Mouse (Mus musculus): ENCODE data around the gene Sik3. TPM values are rescaled to one million over a fixed set of nuclear protein-coding genes. Genes with fewer than 3 reads are reported as not detected.

Sik3 gene
- polyA plus RNA-seq, 1 experiment, result 30.4 TPM

DNA sequence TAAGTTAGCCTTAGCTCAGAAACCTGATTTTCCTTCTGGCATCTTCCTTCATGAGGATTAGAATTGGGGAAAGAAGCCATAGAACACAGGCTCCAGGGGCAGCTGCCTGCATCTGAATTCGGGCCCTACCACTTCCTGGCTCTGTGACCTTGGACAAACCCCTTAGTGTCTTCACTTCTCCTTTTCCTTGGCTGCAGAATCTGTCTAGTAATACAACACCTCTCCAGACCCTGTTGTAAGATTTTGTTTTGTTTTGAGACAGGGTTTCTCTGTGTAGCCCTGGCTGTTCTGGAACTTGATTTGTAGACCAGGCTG is 3.0 kb upstream of the Sik3 start:
- Histone ChIP-seq H3K27me3 (ENCODE audit: control insufficient read depth, insufficient read depth, low read length) (no peaks in the 10 kb centered on the region), H3K36me3 (ENCODE audit: control insufficient read depth, insufficient read depth, low read length) (no peaks in the 10 kb centered on the region; the same call in 1 of the 2 replicates)
- TF ChIP-seq POLR2A (IDR thresholded peaks at IDR 0.05; ENCODE audit: control insufficient read depth, low read depth, low read length) (no peak), CTCF (IDR thresholded peaks at IDR 0.05; ENCODE audit: control insufficient read depth, insufficient read depth, insufficient replicate concordance, low read depth, low read length) (no peak)

GRCm38 (mm10) chr9:46011094-46011970 is 1.3 kb upstream of the Sik3 start:
- no peak for TF ChIP-seq POLR2A (IDR thresholded peaks at IDR 0.05; ENCODE audit: control insufficient read depth, low read depth, low read length)
- TF ChIP-seq CTCF (IDR thresholded peaks at IDR 0.05; ENCODE audit: control insufficient read depth, insufficient read depth, insufficient replicate concordance, low read depth, low read length), result no peak
- Histone ChIP-seq H3K36me3 (ENCODE audit: control insufficient read depth, insufficient read depth, low read length) (no peaks in the 10 kb centered on the region; the same call in 1 of the 2 replicates), H3K27ac (ENCODE audit: control insufficient read depth, insufficient read depth, low read depth, low read length) (no peak overlapping the region; the same call in 1 of the 2 replicates), H3K4me1 (ENCODE audit: control insufficient read depth, insufficient read depth, low read length) (peaks cover 16% of the 10 kb centered on the region), H3K27me3 (ENCODE audit: control insufficient read depth, insufficient read depth, low read length) (no peaks in the 10 kb centered on the region), H3K4me3 (ENCODE audit: control insufficient read depth, low read depth, low read length) (peak overlapping the region; percentile 91; the same call in 1 of the 2 replicates)

More for the DNA sequence above, 3.0 kb upstream of the Sik3 start:
- Histone ChIP-seq H3K27ac (ENCODE audit: control insufficient read depth, insufficient read depth, low read depth, low read length) (no peak overlapping the region), H3K4me3 (ENCODE audit: control insufficient read depth, low read depth, low read length) (no peak overlapping the region), H3K4me1 (ENCODE audit: control insufficient read depth, insufficient read depth, low read length) (peaks cover 11% of the 10 kb centered on the region)

- H3K27me3 ChIP-seq (ENCODE audit: control insufficient read depth, insufficient read depth, low read length), result no peaks in the 10 kb centered on the region
- no peaks in the 10 kb centered on the region; the same call in 1 of the 2 replicates for H3K36me3 ChIP-seq (ENCODE audit: control insufficient read depth, insufficient read depth, low read length)
- TF ChIP-seq CTCF (IDR thresholded peaks at IDR 0.05; ENCODE audit: control insufficient read depth, insufficient read depth, insufficient replicate concordance, low read depth, low read length) (no peak), POLR2A (IDR thresholded peaks at IDR 0.05; ENCODE audit: control insufficient read depth, low read depth, low read length) (no peak)
- H3K4me3 ChIP-seq (ENCODE audit: control insufficient read depth, low read depth, low read length), result peak overlapping the region; percentile 97
- peak overlapping the region; percentile 81; the same call in 1 of the 2 replicates for H3K27ac ChIP-seq (ENCODE audit: control insufficient read depth, insufficient read depth, low read depth, low read length)
- H3K4me1 ChIP-seq (ENCODE audit: control insufficient read depth, insufficient read depth, low read length), result peaks cover 17% of the 10 kb centered on the region
Observed at GRCm38 (mm10) chr9:46013009-46013586, 478 bp downstream of the Sik3 start.

- no peaks in the 10 kb centered on the region; the same call in 1 of the 2 replicates for H3K36me3 ChIP-seq (ENCODE audit: control insufficient read depth, insufficient read depth, low read length)
- no peaks in the 10 kb centered on the region for H3K27me3 ChIP-seq (ENCODE audit: control insufficient read depth, insufficient read depth, low read length)
- H3K4me1 ChIP-seq (ENCODE audit: control insufficient read depth, insufficient read depth, low read length), result peaks cover 19% of the 10 kb centered on the region
- peak overlapping the region; percentile 97 for H3K4me3 ChIP-seq (ENCODE audit: control insufficient read depth, low read depth, low read length)
- no peak for TF ChIP-seq CTCF (IDR thresholded peaks at IDR 0.05; ENCODE audit: control insufficient read depth, insufficient read depth, insufficient replicate concordance, low read depth, low read length)
- H3K27ac ChIP-seq (ENCODE audit: control insufficient read depth, insufficient read depth, low read depth, low read length), result peak overlapping the region; percentile 81; the same call in 1 of the 2 replicates
Observed at GRCm38 (mm10) chr9:46013616-46014015, 996 bp downstream of the Sik3 start.

GRCm38 (mm10) chr9:46014251-46014681 is 1.6 kb downstream of the Sik3 start:
- TF ChIP-seq CTCF (IDR thresholded peaks at IDR 0.05; ENCODE audit: control insufficient read depth, insufficient read depth, insufficient replicate concordance, low read depth, low read length) (no peak), POLR2A (IDR thresholded peaks at IDR 0.05; ENCODE audit: control insufficient read depth, low read depth, low read length) (no peak)
- peak overlapping the region; percentile 80 for H3K4me3 ChIP-seq (ENCODE audit: control insufficient read depth, low read depth, low read length)
- peaks cover 19% of the 10 kb centered on the region for H3K4me1 ChIP-seq (ENCODE audit: control insufficient read depth, insufficient read depth, low read length)
- no peaks in the 10 kb centered on the region; the same call in 1 of the 2 replicates for H3K36me3 ChIP-seq (ENCODE audit: control insufficient read depth, insufficient read depth, low read length)
- H3K27ac ChIP-seq (ENCODE audit: control insufficient read depth, insufficient read depth, low read depth, low read length), result peak overlapping the region; percentile 18
- H3K27me3 ChIP-seq (ENCODE audit: control insufficient read depth, insufficient read depth, low read length), result no peaks in the 10 kb centered on the region

DNA sequence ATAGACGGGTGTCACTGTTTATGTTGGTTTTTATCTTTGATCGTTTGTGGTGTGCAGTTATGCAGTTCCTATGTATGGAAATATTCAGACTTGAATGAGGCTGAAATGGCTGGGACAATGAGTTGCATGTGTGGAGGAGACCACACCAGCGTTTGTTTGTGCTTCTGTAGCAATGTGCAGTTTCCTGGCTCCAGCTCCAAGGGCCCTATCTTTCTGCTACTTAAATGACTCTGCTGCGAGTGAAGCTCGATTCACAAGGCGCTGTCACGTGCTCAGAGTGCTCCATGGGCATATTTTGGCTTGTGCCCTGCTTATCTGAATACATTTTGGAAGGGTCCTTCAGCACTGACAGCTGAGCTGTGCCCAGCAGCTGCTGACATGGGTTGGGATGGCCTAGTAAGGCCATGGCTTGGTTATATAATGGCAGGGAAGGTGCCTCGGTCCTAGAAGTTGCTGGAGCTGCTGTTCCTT is 2.5 kb downstream of the Sik3 start:
- Histone ChIP-seq H3K4me3 (ENCODE audit: control insufficient read depth, low read depth, low read length) (no peak overlapping the region; the same call in 1 of the 2 replicates), H3K27me3 (ENCODE audit: control insufficient read depth, insufficient read depth, low read length) (no peaks in the 10 kb centered on the region), H3K4me1 (ENCODE audit: control insufficient read depth, insufficient read depth, low read length) (peaks cover 19% of the 10 kb centered on the region), H3K36me3 (ENCODE audit: control insufficient read depth, insufficient read depth, low read length) (no peaks in the 10 kb centered on the region; the same call in 1 of the 2 replicates), H3K27ac (ENCODE audit: control insufficient read depth, insufficient read depth, low read depth, low read length) (no peak overlapping the region)
- TF ChIP-seq POLR2A (IDR thresholded peaks at IDR 0.05; ENCODE audit: control insufficient read depth, low read depth, low read length), result no peak

- no peak for TF ChIP-seq POLR2A (IDR thresholded peaks at IDR 0.05; ENCODE audit: control insufficient read depth, low read depth, low read length)
- TF ChIP-seq CTCF (IDR thresholded peaks at IDR 0.05; ENCODE audit: control insufficient read depth, insufficient read depth, insufficient replicate concordance, low read depth, low read length), result no peak
- H3K36me3 ChIP-seq (ENCODE audit: control insufficient read depth, insufficient read depth, low read length), result no peaks in the 10 kb centered on the region
- no peak overlapping the region for H3K4me3 ChIP-seq (ENCODE audit: control insufficient read depth, low read depth, low read length)
- no peaks in the 10 kb centered on the region for H3K27me3 ChIP-seq (ENCODE audit: control insufficient read depth, insufficient read depth, low read length)
- no peak overlapping the region for H3K27ac ChIP-seq (ENCODE audit: control insufficient read depth, insufficient read depth, low read depth, low read length)
- peaks cover 19% of the 10 kb centered on the region for H3K4me1 ChIP-seq (ENCODE audit: control insufficient read depth, insufficient read depth, low read length)
Observed at GRCm38 (mm10) chr9:46015831-46016230, 3.2 kb downstream of the Sik3 start.
